Mouse (Mus musculus) splenic B cell, adult 2 months (primary cell): ENCODE results near the gene Homer3.

Source experiments
- DNase-seq: peaks from one replicate; pipeline ENCODE4 v3.0.0-alpha.2; 2011; ENCODE audit warnings: low read depth, low spot score
- H3K27me3 ChIP-seq: 2 replicates; pipeline ENCODE4 v1.6.1; 2012; ENCODE audit warnings: mild to moderate bottlenecking, low read length, moderate library complexity, mixed read lengths; ENCODE audit not compliant: control insufficient read depth, poor library complexity, insufficient read depth, severe bottlenecking
- H3K36me3 ChIP-seq: 2 replicates; pipeline ENCODE4 v1.6.1; 2012; ENCODE audit warnings: mild to moderate bottlenecking, low read length, moderate library complexity, mixed read lengths; ENCODE audit not compliant: control insufficient read depth, poor library complexity, insufficient read depth, severe bottlenecking

Gene Homer3

DNA sequence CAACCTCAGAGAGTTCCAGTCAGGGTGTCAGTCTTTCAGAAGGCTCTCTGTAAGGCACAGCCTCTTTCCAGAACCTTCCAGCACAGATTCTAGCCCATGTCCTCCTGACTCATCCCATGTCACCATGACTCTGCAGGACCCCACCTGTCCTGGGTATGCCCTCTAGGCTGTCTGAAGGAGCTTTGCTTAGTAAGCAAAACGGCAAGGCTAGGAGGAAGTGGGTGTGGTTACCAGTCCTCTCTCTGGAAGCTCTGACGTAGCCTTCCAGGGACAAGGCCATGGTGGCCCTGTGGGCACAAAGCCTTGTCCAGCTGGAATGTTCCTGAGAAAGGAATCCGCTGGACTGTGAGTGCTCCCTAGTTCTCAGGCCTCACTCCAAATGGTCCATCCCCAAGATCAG is 9.7 kb upstream of the Homer3 start:
- Histone ChIP-seq H3K36me3 (no peaks in the 10 kb centered on the region), H3K27me3 (no peaks in the 10 kb centered on the region)
- DNase-seq: no peak

DNA sequence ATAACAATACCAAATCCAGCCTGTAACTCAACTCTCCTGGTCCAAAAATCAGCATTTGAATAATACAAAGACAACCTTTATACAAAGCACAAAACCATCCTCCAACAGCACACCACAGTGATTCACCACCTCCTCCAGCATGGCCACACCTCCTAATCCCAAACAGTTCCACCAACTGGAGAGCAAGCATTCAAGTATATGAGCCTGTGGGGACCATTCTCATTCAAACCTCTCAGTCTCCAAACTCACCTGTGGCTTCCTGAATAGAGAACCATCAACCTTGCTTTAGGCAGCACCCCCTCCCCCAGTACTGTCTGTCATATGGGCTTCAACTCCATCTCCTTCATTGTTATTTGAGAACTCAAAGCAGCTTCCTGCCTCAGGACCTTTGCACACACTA is 8.3 kb upstream of the Homer3 start:
- H3K27me3 ChIP-seq: no peaks in the 10 kb centered on the region
- H3K36me3 ChIP-seq: no peaks in the 10 kb centered on the region
- no peak for DNase-seq

DNA sequence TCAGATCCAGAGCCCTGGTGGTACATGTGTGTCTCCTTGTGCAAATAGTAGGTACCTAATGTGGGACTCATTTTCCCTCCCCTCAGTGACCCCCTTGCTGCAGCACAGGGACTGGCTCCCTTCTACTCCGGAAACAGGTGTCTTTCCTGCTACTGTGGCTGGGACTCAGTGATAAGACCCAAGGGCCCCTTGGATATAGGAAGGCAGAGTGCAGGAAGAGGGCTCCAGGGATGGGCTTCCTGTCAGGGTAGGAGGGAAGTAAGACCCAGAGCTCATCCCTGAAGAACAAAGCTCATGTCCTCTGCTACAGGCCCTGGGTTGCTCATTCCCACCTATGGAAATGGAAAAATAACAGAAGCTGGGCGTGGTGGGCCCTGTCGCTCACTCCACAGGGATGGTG is 6.2 kb upstream of the Homer3 start:
- no peak for DNase-seq
- no peaks in the 10 kb centered on the region for H3K27me3 ChIP-seq
- no peaks in the 10 kb centered on the region for H3K36me3 ChIP-seq

DNA sequence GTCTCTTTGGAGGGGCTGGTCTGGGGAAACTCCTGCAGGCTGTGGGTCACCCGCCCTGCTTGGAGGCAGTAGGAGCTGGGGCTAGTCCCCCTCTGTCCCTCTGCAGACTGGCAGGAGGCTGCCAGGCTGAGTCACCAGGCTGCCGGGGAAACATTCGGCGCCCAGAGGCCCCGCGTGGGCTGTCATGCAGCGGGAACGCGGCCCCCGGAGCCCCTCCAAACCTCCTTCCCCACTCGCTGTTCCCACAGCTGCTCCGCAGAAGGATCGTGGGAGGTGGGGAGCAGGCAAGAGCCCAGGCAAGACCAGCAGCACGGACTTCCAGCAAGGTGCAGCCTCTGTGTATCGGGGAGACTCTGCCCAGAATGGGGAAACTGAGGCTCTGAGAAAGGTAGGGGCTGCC is 4.5 kb upstream of the Homer3 start:
- no peaks in the 10 kb centered on the region for H3K27me3 ChIP-seq
- no peak for DNase-seq
- no peaks in the 10 kb centered on the region for H3K36me3 ChIP-seq

DNA sequence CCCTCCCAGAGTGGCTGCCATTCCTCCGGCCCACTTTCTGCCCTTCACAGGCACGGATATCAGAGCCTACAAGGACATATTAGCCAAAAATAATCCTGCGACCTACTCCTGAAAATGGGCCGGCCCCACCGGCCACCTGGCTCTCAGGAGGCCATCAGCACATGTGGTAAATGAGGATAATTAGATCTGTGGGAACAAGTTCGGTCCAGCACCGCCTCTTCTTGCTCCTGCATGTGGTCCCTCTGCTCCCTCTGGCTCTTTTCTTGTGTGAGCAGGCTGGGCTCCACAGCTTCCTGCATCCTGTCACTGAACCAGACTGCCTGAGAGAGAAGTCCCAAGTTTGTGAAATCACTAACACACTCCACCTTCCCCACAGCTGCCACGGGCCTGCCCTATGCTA is 3.4 kb upstream of the Homer3 start:
- no peaks in the 10 kb centered on the region for H3K36me3 ChIP-seq
- H3K27me3 ChIP-seq: no peaks in the 10 kb centered on the region
- no peak for DNase-seq

DNA sequence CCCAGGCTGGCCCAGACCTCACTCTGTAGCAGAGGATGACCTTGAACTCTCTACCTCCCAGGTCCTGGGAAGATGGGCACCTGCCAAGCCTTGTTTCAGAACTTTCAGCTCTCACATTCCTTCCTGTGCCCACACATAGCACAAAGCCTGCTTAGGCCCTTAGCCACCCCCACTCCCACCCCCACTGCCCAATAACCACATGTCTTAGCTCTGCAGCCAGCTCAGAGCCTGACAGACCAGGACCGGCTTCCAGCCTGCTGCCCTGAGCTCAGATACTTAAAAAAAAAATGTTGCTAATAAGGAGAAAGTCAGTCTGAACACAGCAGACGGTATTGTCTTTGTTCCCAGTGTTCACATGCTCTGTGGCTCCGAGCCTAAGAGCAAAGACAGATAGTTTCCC is 1.6 kb upstream of the Homer3 start:
- no peaks in the 10 kb centered on the region for H3K27me3 ChIP-seq
- no peak for DNase-seq
- H3K36me3 ChIP-seq: no peaks in the 10 kb centered on the region

DNA sequence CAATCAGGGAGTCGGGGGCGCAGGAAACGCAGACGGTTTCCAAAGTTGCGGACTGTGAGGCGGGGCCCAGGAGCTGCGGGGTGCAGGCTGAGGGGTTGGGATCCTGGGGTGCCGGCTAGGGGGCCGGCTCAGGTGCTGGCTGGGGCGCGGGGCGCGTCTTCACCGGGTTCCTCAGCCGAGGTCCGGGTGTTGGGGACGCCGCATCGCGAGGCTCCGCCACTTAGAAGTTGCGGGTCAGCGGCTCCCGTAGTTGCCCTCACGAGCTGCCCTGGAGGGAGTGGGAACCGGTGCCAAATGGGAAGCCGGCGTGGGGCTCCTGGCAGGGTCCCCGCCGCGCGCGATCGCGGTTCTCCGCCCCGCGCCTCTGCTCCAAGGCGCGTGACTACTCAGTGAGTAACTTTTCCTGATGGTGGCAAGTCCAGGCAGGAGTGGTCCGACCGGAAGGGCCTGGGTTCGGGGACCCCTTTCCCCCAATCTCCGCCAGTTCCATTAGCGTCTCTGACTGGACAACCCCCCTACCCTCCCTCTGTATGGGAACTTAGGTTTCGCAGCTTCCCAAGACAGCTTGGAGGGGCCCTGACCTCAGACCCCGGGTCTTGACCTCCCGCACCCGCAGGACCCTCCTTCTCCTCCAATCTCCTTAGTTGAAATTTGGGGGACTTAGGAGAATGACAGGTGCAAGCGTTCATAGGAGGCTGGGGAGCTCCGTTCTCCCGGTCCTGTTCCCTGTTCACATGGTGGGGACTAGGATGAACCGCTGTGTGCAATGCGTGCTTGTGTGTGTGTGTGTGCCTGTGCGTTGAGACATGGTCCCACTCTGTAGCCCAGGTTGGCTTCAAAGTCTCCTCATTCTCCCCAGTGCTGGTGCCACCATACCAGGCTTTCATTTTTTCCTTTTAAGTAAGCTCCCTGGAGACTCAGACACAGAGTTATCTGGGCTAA is 780 bp downstream of the Homer3 start:
- no peaks in the 10 kb centered on the region; the same call in 1 of the 2 replicates for H3K36me3 ChIP-seq
- DNase-seq: peak; percentile 16

DNA sequence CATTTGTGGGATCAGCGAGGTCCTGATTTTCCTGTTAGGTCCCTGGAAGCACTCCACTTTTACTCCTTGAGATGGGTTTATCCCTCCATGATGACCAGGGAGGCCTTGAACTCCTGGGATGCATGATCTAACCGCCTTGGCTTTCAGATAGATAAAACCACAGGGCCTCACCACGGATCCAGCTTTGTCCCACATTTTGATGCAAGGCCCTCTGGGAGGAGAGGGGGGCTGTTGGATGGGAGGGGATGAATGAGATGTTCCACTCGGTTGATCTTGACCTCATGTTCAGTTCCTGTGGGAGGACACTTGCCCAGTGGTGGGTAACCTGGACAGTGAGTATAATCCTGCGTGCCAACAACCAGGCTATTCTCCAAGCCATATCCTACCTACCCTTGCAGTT is 1.8 kb downstream of the Homer3 start:
- Histone ChIP-seq H3K27me3 (no peaks in the 10 kb centered on the region), H3K36me3 (no peaks in the 10 kb centered on the region; the same call in 1 of the 2 replicates)
- no peak for DNase-seq

More for the DNA sequence above, 780 bp downstream of the Homer3 start:
- no peaks in the 10 kb centered on the region for H3K27me3 ChIP-seq

DNA sequence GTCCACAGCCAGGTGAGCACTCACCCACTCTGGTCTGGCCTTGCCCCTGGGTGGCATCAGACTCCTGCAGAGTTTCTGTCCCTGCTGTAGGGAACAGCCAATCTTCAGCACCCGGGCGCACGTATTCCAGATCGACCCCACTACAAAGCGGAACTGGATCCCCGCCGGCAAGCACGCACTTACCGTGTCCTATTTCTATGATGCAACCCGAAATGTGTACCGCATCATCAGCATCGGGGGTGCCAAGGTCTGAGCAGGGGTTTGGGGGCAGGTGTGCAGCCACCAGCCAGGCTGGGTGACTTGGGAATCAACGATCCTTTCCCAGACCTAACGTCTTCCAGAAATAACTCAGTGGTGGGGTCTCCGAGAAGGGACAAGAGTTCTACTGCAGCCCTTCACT is 2.7 kb downstream of the Homer3 start:
- no peak for DNase-seq
- H3K36me3 ChIP-seq: no peaks in the 10 kb centered on the region; the same call in 1 of the 2 replicates
- H3K27me3 ChIP-seq: no peaks in the 10 kb centered on the region

DNA sequence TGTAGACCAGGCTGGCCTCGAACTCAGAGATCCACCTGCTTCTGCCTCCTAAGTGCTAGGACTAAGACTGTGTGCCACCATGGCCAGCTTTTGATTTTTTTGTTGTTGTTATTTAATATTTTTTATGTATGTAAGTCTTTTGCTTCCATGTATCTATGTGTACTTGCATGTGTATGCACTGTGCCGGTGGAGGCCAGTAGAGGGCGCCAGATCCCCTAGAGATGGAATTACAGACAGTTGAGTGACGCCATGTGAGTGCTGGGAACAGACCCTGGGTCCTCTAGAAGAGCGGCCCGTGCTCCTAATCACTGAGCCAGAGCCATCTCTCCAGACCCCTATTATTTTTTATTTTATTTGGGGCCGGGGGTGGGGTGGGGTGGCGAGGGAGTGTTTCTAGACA is 4.1 kb downstream of the Homer3 start:
- peak; percentile 58 for DNase-seq
- Histone ChIP-seq H3K27me3 (no peaks in the 10 kb centered on the region), H3K36me3 (peaks cover 2% of the 10 kb centered on the region)

DNA sequence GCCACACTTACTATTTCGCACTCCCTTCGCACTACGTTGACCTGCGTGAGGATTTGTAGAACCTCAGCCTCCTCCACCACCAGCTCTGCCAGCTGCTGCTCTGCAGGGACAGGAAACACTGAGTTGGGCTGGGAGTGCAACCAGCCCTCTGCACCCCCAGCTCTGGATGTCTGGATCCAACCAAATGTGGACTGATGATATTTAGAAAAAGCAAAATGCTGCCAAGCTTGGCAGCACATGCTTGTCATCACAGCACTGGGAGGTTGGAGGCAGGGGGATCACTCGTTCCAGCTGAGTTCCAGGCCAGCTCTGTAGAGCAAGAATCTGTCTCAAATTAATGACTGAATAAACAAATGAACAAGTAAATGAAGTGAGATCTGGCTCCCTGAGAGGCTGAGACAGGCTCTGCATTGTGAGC is 11.4 kb downstream of the Homer3 start:
- Histone ChIP-seq H3K27me3 (no peaks in the 10 kb centered on the region), H3K36me3 (peaks cover 22% of the 10 kb centered on the region)
- no peak for DNase-seq

DNA sequence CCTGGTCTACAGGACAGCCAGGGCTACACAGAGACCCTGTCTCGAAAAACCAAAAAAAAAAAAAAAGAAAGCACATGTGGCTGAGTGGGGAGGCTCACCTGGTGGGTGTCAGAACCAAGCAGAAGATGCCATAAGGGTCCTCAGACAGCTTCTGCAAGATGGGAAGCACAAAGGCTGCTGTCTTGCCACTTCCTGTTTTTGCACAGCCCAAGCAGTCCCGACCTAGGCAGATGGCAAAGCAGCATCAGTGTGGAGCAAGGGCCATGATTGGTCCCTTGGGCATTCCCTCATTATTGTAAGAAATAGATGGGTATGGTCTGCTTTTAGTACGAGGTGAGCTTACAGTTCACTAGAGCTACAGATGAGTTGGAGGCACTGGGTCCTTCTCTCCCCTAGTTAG is 18.3 kb downstream of the Homer3 start:
- H3K36me3 ChIP-seq: peaks cover 9% of the 10 kb centered on the region
- peak; percentile 20 for DNase-seq
- no peaks in the 10 kb centered on the region for H3K27me3 ChIP-seq

DNA sequence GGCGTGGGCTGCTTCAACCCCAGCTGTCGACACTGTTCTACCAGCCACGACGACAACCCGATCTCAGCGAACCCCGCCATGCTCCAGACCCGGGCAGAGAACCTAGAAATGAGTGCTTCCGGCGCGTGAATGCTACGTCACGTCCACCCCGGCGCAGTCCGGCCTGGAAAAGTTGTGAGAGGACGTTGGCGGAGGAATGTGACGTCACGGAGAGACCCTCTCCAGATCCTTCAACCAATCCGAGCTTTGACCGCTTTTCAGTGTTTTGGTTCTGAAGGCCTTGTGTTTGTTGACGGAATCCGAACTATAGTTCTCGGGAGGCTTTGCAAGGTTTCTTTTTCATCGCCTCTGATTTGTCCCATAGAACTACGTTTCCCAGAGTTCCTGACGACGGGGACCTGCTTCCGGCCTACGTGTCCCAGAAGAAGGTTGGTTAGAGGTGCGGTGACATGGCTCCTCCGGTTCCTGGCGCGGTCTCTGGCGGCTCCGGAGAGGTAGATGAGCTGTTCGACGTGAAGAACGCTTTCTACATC is 19.8 kb downstream of the Homer3 start, which contains the start of the genes Ddx49 and Cope:
Ddx49 (minus strand) TSS at position 132 of the 533 bp plus-strand sequence.
Cope (plus strand) TSS at position 161 of the 533 bp plus-strand sequence.
- H3K27me3 ChIP-seq: no peaks in the 10 kb centered on the region
- H3K36me3 ChIP-seq: peaks cover 2% of the 10 kb centered on the region; the same call in 1 of the 2 replicates
- DNase-seq: peak; percentile 93

DNA sequence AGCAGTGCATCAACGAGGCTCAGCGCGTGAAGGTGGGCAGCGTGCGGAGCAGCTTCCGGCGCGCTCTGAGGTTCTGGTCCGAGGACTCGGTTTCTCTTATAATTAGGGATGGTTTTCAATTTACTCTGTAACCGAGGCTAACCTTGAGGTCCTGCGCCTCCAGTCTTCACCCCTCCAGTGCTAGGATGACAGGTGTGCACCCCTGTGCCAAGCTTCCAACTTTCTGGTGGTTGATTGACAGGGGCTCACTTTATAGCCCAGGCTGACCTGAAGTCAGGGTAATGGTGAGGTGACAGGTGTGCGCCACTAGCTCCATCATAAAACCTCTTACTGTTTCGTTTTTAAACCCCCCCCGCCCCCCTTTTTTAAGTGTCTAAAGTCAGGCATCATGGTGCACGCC is 20.3 kb downstream of the Homer3 start:
- DNase-seq: no peak
- H3K36me3 ChIP-seq: peaks cover 5% of the 10 kb centered on the region
- H3K27me3 ChIP-seq: no peaks in the 10 kb centered on the region

DNA sequence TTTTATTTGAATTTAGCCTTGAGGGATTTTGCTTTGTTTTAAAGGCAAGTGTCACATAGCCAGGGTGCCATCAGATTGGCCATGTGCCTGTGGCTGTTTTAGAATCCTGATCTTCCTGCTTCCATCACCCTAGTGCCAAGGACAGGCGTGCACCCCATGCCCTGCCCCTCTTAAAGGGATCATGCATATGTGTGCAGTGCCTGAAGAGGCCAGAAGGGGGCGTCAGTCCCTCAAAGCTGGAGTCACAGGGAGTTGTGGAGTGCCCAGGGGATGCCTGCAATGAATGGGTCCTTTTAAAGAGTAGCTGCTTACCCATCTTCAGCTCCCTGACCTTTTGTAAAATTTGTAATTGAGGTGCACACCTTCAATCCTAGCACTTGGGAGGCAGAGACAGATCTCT is 26.7 kb downstream of the Homer3 start:
- Histone ChIP-seq H3K36me3 (peaks cover 11% of the 10 kb centered on the region), H3K27me3 (no peaks in the 10 kb centered on the region)
- peak; percentile 49 for DNase-seq
